Mouse (Mus musculus): ENCODE results near the gene Phc2.

GRCm38 (mm10) chr4:128747614-128748270 is 93.2 kb downstream of the Phc2 start:
- TF ChIP-seq CTCF (IDR thresholded peaks at IDR 0.05) (no peak), EP300 (IDR thresholded peaks at IDR 0.05; ENCODE audit: insufficient read depth, low read depth, low read length) (no peak)
